Mouse (Mus musculus): ENCODE results near the gene Hnrnph2. TPM values are rescaled to one million over a fixed set of nuclear protein-coding genes. Genes with fewer than 3 reads are reported as not detected.

Gene Hnrnph2
- polyA plus RNA-seq, 1 experiment, result 6.1 TPM

DNA sequence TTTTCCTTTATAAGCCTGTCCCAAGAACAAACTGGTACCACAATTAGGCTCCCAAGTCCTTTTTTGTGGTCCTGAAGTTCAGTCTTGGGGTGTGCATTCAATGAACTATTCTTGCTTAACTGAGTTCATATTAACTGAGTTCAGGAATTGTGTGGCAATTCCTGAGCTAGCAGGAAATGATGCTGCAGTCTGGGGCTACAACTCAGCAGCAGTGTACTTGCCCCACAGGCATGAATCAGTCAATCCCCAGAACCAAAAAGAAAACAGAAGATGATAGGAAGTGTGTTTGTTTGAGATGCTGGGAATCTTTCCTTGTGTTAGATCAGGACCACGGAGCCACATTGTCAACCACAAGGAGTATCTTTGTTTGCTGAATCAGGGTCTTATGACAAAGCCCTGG is 51.1 kb downstream of the Hnrnph2 start:
- TF ChIP-seq POLR2A (IDR thresholded peaks at IDR 0.05; ENCODE audit: low read depth, low read length), result no peak
- no peak for TF ChIP-seq CTCF (IDR thresholded peaks at IDR 0.05; ENCODE audit: extremely low read depth, insufficient read depth, insufficient read length, insufficient replicate concordance)
- no peak for DNase-seq (ENCODE audit: low read depth in 1 of 2, low spot score in 2 of 2)
- Histone ChIP-seq H3K4me1 (ENCODE audit: control insufficient read depth, insufficient read depth, insufficient read length) (no peaks in the 10 kb centered on the region), H3K36me3 (ENCODE audit: control insufficient read depth, insufficient read depth, low read length) (no peaks in the 10 kb centered on the region), H3K27me3 (ENCODE audit: control insufficient read depth, insufficient read depth, low read length) (no peaks in the 10 kb centered on the region), H3K27ac (ENCODE audit: insufficient read depth, low read length) (no peak overlapping the region), H3K4me3 (ENCODE audit: extremely low read depth, insufficient read depth, insufficient read length) (no peak overlapping the region)
- 60% methylated on average over 1 of the region's 1 CpGs for WGBS

Other genes starting within 250 kb of the Hnrnph2 start
- gene Drp2, start 196.6 kb upstream of the Hnrnph2 start, polyA plus RNA-seq (2012; rRNA removed), result 0.06 and 0.09 TPM in 2 replicates
- not detected in 2 replicates for gene Taf7l, start 124.7 kb upstream of the Hnrnph2 start, polyA plus RNA-seq (2012; rRNA removed)
- gene Timm8a1, start 59.3 kb upstream of the Hnrnph2 start, polyA plus RNA-seq (2012; rRNA removed), result 0.60 and 0.62 TPM in 2 replicates
- 12.5 and 14.4 TPM in 2 replicates for gene Btk, start 17.6 kb upstream of the Hnrnph2 start, polyA plus RNA-seq (2012; rRNA removed)
- gene Rpl36a, start 15.5 kb upstream of the Hnrnph2 start, polyA plus RNA-seq (2012; rRNA removed), result 89.6 and 117 TPM in 2 replicates
- 0.66 and 0.96 TPM in 2 replicates for gene Gla, start 54 bp upstream of the Hnrnph2 start, polyA plus RNA-seq (2012; rRNA removed)
- gene Armcx4, start 85.3 kb downstream of the Hnrnph2 start, polyA plus RNA-seq (2012; rRNA removed), result 0.28 and 0.39 TPM in 2 replicates
- gene Armcx1, start 116.8 kb downstream of the Hnrnph2 start, polyA plus RNA-seq (2012; rRNA removed), result 0.46 and 1.1 TPM in 2 replicates
- 0.74 and 0.95 TPM in 2 replicates for gene Armcx6, start 150.2 kb downstream of the Hnrnph2 start, polyA plus RNA-seq (2012; rRNA removed)
- 1.6 and 1.9 TPM in 2 replicates for gene Armcx3, start 155.4 kb downstream of the Hnrnph2 start, polyA plus RNA-seq (2012; rRNA removed)
- 9.0 and 11.5 TPM in 2 replicates for gene Armcx2, start 208.0 kb downstream of the Hnrnph2 start, polyA plus RNA-seq (2012; rRNA removed)

Data from spleen, adult 2 months (tissue).